Mouse (Mus musculus) spleen, postnatal 4 days (tissue): Measurements from ENCODE around the gene Ate1.
"Not testable (repeated sequence)": the region's sequence is repeated elsewhere in the genome, so short reads cannot be mapped to it uniquely, and the experiment has no call there.

Source experiments
- DNase-seq, 2 experiments: peaks; one replicate each; pipeline ENCODE4 v3.0.0; 2022; ENCODE audit warnings: low spot score in 2 of 2

Ate1 gene

GRCm38 (mm10) chr7:130523451-130523850 lies 3.3 kb upstream of the Ate1 start:
- no peak for DNase-seq

GRCm38 (mm10) chr7:130520812-130521422 lies 748 bp upstream of the Ate1 start:
- DNase-seq = no peak

DNA sequence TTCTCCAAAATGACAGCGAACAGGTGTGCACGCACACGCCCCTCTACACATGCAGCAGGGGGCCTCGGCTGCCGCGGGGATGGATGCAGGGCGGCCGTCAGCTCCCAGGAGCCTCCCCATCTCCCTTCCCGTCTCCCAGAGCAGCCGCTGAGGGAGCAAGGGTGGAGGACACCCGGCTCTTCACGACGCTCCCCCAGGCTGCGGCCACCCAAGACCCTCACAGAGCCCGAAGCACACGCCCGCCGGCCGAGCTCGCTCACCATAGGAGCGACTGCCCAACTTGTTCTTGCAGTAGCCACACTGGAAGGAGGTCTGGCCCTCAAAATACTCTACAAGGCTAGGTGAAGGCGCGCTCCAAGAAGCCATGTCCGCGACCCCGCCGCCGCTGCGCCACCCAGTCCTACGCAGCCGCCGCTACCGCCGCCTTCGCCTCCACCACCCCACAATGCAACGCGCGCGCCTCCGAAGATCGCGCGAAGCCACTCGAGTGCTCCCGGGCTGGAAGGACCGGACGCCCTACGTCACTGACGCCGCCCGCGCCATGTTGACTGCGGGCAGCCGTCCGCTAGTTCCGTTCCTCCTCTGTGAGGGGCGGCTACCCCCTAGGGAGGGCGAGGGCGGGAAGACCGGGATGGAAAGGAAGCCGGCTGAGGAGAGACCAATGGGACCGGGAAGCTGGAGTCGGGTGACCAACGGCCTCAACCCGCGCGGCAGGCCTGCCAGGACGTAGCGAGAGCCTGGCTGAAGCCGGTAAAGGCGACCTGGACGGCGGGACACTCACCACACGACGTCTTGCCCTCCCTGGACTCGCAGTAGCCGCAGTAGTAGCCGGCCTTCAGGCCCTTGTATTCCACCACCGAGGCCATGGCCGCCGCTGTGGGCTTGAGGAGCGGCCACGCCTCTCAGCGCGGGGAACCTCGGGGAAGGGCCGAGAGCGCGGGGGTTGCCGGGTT lies 797 bp downstream of the Ate1 start:
- DNase-seq = peak; percentile 95 to 98

GRCm38 (mm10) chr7:130518213-130519095 lies 1.7 kb downstream of the Ate1 start:
- DNase-seq = no peak

GRCm38 (mm10) chr7:130510243-130510642 lies 9.9 kb downstream of the Ate1 start:
- no peak for DNase-seq

DNA sequence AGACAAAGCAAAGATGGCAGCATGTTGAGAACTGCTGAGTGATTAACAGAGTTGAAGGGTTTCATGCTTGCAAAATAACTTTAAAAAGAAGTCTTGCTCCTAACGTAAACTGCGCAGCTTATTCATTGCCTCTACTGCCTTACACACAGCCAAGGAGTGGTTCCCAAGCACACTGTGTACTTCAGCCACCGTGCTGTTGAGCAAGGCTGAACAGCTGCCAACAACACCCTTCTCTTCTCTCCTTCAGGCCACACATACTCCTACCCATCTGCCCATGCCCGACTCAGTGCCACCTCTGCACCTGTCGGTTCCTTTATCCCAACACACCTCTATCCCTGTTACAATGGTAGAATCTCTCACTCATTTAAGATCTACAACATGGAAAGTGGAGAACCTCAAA lies 17.2 kb downstream of the Ate1 start:
- DNase-seq = no peak

GRCm38 (mm10) chr7:130501499-130501898 lies 18.7 kb downstream of the Ate1 start:
- no peak for DNase-seq

DNA sequence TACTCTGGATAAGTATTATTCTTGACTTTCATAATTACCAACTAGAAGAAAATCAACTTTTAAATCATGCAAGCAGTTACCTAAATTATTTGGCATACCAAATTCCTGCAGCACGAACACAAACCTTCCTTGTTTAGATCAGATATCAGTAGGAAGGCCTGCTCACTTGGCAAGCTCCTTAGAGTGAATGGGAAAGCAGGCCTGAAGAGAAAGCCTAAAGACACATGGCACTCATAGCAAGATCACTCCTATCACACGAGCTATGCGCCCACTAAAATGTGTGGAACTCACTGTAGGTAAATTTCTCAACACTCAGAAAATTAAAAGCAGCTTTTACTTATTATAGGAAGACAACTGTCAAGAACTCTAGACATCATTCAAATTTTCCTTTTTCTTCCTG lies 26.8 kb downstream of the Ate1 start:
- DNase-seq = no peak

- no peak for DNase-seq
Measured at GRCm38 (mm10) chr7:130492026-130492425, 28.1 kb downstream of the Ate1 start.

- not testable (repeated sequence) for DNase-seq
Measured at GRCm38 (mm10) chr7:130479003-130479402, 41.2 kb downstream of the Ate1 start.

DNA sequence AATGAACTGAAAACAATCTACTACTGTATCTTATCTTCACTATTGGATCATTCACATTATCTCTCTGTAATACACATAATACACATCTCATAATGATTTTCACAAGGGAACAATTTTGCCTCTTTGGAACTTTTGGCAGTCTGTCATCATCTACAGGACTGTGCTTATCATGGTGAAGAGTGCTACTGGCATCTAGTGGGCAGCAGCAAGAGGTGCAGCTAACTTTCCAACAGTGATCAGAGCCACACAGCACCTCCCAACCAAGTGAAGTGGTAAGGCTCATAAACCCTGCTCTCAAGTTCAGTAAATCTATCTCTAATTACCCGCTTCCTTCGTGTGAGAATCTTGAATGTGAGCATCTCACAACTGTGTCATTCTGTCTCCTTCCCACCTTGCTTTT lies 44.2 kb downstream of the Ate1 start:
- DNase-seq = no peak

- no peak for DNase-seq
Measured at GRCm38 (mm10) chr7:130473881-130474280, 46.3 kb downstream of the Ate1 start.

DNA sequence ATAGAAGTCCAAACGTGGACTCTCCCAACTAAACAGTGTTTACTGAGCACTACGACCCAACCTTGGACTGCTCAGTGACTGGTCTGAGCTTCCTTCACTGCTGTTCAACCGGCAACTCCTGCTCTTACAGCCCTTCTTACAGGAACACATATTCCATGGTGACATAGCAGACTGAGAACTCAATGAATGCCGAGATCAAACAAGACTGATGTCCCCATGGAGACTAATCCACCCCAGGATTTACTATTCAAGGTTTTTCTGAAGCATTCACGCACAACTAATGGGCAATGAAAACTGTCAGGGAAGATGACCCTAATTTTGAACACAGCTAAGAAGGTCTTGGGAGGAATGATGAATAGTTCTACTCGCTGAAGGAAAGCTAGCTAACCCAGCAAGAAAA lies 47.5 kb downstream of the Ate1 start:
- DNase-seq = no peak

GRCm38 (mm10) chr7:130471045-130471444 lies 49.1 kb downstream of the Ate1 start:
- DNase-seq = no peak

- no peak for DNase-seq
Measured at GRCm38 (mm10) chr7:130455587-130456246, 64.5 kb downstream of the Ate1 start.

- DNase-seq = no peak
Measured at GRCm38 (mm10) chr7:130454226-130454625, 65.9 kb downstream of the Ate1 start.

- DNase-seq = no peak
Measured at GRCm38 (mm10) chr7:130435776-130436175, 84.4 kb downstream of the Ate1 start.

DNA sequence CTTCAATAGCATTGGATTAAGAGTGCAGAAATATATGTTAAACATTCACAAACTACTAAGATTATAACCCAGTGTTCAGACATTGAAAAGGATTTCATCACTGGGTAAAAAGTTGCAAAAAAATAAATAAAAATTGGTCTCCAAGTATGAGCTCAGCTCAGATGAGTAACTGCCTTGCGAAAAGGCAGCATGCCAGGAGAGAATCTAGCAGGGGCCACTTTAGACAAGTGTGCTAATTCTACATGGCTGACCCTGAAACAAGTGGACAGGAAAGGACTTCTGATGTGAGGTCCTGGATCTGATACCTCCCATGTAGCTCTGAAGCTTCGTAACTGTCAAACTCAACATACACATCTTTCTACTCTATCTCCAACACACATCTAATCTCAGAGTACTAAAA lies 88.0 kb downstream of the Ate1 start:
- DNase-seq = no peak

DNA sequence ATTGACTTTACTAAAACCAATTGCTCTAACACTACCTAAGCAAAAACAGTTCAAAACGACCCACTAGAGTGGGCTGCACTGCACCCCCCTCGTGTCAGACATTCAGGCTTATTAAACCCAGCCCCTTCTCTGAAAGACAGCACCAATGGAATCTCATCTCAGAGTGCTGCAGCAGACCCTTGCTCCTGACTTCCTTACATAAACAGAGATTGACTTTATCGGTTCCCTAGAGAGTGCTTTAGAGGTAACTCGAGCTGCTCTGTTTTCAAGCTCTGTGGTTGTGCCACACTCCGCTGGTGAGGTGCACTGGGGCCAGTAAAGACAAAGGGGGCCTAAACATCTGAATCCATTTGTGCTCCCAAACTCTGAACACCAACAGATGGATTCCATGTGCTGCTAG lies 93.6 kb downstream of the Ate1 start:
- DNase-seq = no peak

DNA sequence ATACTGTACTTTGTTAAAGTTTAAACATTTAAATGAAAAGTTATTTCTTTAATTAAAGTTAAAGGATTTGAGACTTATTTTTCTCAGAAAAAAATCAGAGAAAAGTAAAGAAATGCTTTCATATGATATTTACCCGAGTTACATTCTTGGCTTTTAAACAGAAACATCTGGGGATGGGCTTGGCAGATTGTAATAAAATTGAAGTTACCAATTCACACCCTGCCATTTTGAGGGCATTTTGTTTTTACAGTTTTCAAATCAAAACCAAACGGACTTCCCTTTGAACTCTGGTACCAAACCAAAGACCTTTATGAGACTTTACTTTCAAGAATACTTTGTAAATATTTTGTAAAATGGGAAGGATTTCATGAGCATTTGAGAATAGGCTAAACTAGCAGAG lies 94.2 kb downstream of the Ate1 start:
- no peak for DNase-seq

- DNase-seq = no peak
Measured at GRCm38 (mm10) chr7:130419961-130420360, 100.2 kb downstream of the Ate1 start.

DNA sequence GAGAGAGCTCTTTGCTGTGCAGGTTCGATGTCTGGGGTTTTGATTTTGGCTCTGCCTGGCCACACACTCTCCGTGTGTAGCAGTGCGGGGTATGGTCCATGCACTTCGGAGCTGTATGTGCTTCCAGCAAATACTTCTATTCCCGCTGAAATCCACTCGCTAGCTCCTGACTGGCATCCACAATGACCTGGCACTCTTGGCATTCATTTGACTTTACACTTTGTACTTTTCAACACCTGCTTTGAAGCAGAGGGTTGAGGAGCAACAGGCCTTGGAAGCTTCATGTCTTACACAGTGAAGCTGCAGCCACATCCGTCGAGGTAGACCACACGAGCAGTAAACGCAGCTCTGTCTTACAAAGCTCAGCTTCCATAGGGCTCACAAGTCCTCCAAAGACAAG lies 112.5 kb downstream of the Ate1 start:
- DNase-seq = no peak
